In the genomic region with DNA sequence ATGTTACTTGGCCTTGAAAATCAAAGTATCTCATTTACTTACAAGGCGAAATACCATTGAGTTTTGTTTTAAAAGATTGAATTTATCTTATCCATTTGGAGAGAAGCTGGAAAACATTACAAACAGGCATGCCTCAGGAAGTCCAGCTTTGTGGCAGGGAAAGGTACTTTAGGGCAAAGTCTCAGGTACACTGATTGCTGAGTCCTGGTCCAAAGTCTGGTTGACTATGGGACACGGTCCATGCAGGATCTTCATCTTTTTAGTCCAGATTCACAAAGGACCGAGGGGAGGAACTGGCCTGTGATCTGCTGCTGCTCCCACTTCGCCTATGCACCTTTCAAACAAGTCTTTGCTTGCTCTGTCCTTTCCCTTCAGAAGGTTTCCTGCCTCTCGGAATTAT, we compare ENCODE assay signal across 29 mouse cellular contexts. TPM values are rescaled to one million over a fixed set of nuclear protein-coding genes. Genes with fewer than 3 reads are reported as not detected.
"Had no signal": no experiment of that assay in that cellular context is flagged by ENCODE, and none has a peak within 500 bp of the region (broad histone marks: within the 10 kb centered on the region; RNA-seq: fewer than 3 reads in every experiment).

No protein-coding gene starts in this region.

- DNase-seq: gastrocnemius, postnatal 14 days; kidney, adult 18-20 months; liver had no signal

- H3K4me3 ChIP-seq: heart, adult 2 months; heart, embryonic 10.5 days; heart, embryonic 12.5 days; hindbrain, embryonic 13.5 days; hindbrain, embryonic 15.5 days; layer of hippocampus, adult 2 months; left cerebral cortex, adult 2 months; limb, embryonic 10.5 days; limb, embryonic 12.5 days; liver, embryonic 12.5 days had no signal

- ATAC-seq: hindbrain, postnatal 0 days; liver, embryonic 12.5 days had no signal

- H3K27ac ChIP-seq: heart, adult 2 months; heart, embryonic 10.5 days; hindbrain, embryonic 13.5 days; hindbrain, embryonic 15.5 days; hindbrain, postnatal 0 days; layer of hippocampus, adult 2 months; left cerebral cortex, adult 2 months; limb, embryonic 10.5 days; limb, embryonic 12.5 days; liver, embryonic 12.5 days; liver, embryonic 14.5 days had no signal

- H3K27me3 ChIP-seq: hindbrain, embryonic 15.5 days had no signal

- H3K4me1 ChIP-seq: liver, embryonic 12.5 days had no signal

- H3K4me2 ChIP-seq: heart, embryonic 12.5 days; hindbrain, embryonic 13.5 days; hindbrain, embryonic 15.5 days; limb, embryonic 12.5 days; liver, embryonic 12.5 days had no signal

- H3K9me3 ChIP-seq: heart, embryonic 10.5 days; heart, embryonic 12.5 days; hindbrain, embryonic 13.5 days; hindbrain, embryonic 15.5 days; limb, embryonic 10.5 days; limb, embryonic 12.5 days; liver, embryonic 12.5 days had no signal

- H3K36me3 ChIP-seq: heart, embryonic 10.5 days; heart, embryonic 12.5 days; hindbrain, embryonic 13.5 days; hindbrain, embryonic 15.5 days; limb, embryonic 10.5 days; limb, embryonic 12.5 days; liver, embryonic 12.5 days had no signal

- H3K9ac ChIP-seq: heart, embryonic 12.5 days; hindbrain, embryonic 13.5 days; hindbrain, embryonic 15.5 days; limb, embryonic 12.5 days; liver, embryonic 12.5 days; liver, embryonic 14.5 days had no signal

RNA-seq across cellular contexts. Expression of a gene that starts 4.4 kb away (rescaled TPM):
- total RNA-seq: gastrocnemius, adult 8-10 months; gastrocnemius, postnatal 14 days; gastrocnemius, postnatal 36 days; heart, adult 2 months; heart, postnatal 10 days; heart, postnatal 36 days; hindbrain, postnatal 0 days; layer of hippocampus, adult 2 months; layer of hippocampus, postnatal 10 days; layer of hippocampus, postnatal 25 days; left cerebral cortex, adult 2 months; left cerebral cortex, postnatal 14 days; left cerebral cortex, postnatal 36 days had no signal
- polyA plus RNA-seq: frontal cortex, adult 2 months; heart, embryonic 10.5 days; heart, embryonic 12.5 days; heart, embryonic 16.5 days; hindbrain, embryonic 11.5 days; hindbrain, embryonic 13.5 days; hindbrain, embryonic 15.5 days; intestine, embryonic 14.5 days; kidney, embryonic 14.5 days; limb, embryonic 10.5 days; limb, embryonic 12.5 days; liver, embryonic 12.5 days had no signal

RNA-seq across cellular contexts. Expression of a gene that starts 8.3 kb away (rescaled TPM):
- total RNA-seq: gastrocnemius, adult 8-10 months; hematopoietic stem cell, adult 5-6 weeks; hindbrain, postnatal 0 days; layer of hippocampus, adult 2 months; left cerebral cortex, postnatal 36 days had no signal
- polyA plus RNA-seq: heart, embryonic 12.5 days; hindbrain, embryonic 13.5 days had no signal
